Mouse (Mus musculus): ENCODE measurements around the gene Fam189a1.
A peak's percentile ranks its signal among the peaks of the same experiment; 100 is the strongest.

Fam189a1 gene

GRCm38 (mm10) chr7:64880415-64880814 lies 276.0 kb downstream of the Fam189a1 start:
- DNase-seq, result no peak

GRCm38 (mm10) chr7:64874941-64875340 lies 281.4 kb downstream of the Fam189a1 start:
- DNase-seq, result no peak

GRCm38 (mm10) chr7:64873266-64873665 lies 283.1 kb downstream of the Fam189a1 start:
- DNase-seq, result no peak

GRCm38 (mm10) chr7:64872743-64873241 lies 283.6 kb downstream of the Fam189a1 start, which contains the start of gene Nsmce3:
Gene Nsmce3 (minus strand): TSS chr7:64872997.
- peak; percentile 98 for DNase-seq

- peak; percentile 16 for DNase-seq
Measured at GRCm38 (mm10) chr7:64871987-64872742, 284.2 kb downstream of the Fam189a1 start.

- no peak for DNase-seq
Measured at GRCm38 (mm10) chr7:64869549-64870065, 286.8 kb downstream of the Fam189a1 start.

- no peak for DNase-seq
Measured at GRCm38 (mm10) chr7:64863538-64863937, 292.8 kb downstream of the Fam189a1 start.

- no peak for DNase-seq
Measured at GRCm38 (mm10) chr7:64862978-64863377, 293.4 kb downstream of the Fam189a1 start.

GRCm38 (mm10) chr7:64856526-64857082 lies 299.8 kb downstream of the Fam189a1 start:
- DNase-seq, result no peak

- DNase-seq, result no peak
Measured at GRCm38 (mm10) chr7:64855976-64856375, 300.4 kb downstream of the Fam189a1 start.

GRCm38 (mm10) chr7:64855389-64855927 lies 300.9 kb downstream of the Fam189a1 start:
- DNase-seq, result no peak

- DNase-seq, result peak; percentile 54
Measured at GRCm38 (mm10) chr7:64850791-64851190, 305.6 kb downstream of the Fam189a1 start.

- DNase-seq, result no peak
Measured at GRCm38 (mm10) chr7:64847366-64847899, 308.9 kb downstream of the Fam189a1 start.

GRCm38 (mm10) chr7:64846061-64846460 lies 310.3 kb downstream of the Fam189a1 start:
- DNase-seq, result no peak

- peak; percentile 68 for DNase-seq
Measured at GRCm38 (mm10) chr7:64840946-64841659, 315.3 kb downstream of the Fam189a1 start.

GRCm38 (mm10) chr7:64840576-64840895 lies 315.8 kb downstream of the Fam189a1 start:
- no peak for DNase-seq

GRCm38 (mm10) chr7:64839801-64840575 lies 316.4 kb downstream of the Fam189a1 start:
- peak; percentile 84 for DNase-seq

- DNase-seq, result no peak
Measured at GRCm38 (mm10) chr7:64839281-64839680, 317.1 kb downstream of the Fam189a1 start.

GRCm38 (mm10) chr7:64830214-64830995 lies 326.0 kb downstream of the Fam189a1 start:
- DNase-seq, result peak; percentile 49

- DNase-seq, result no peak
Measured at GRCm38 (mm10) chr7:64821081-64821480, 335.3 kb downstream of the Fam189a1 start.

- DNase-seq, result no peak
Measured at GRCm38 (mm10) chr7:64819683-64820082, 336.7 kb downstream of the Fam189a1 start.
